Mouse (Mus musculus): Measurements from ENCODE around the gene Hadhb.

DNA sequence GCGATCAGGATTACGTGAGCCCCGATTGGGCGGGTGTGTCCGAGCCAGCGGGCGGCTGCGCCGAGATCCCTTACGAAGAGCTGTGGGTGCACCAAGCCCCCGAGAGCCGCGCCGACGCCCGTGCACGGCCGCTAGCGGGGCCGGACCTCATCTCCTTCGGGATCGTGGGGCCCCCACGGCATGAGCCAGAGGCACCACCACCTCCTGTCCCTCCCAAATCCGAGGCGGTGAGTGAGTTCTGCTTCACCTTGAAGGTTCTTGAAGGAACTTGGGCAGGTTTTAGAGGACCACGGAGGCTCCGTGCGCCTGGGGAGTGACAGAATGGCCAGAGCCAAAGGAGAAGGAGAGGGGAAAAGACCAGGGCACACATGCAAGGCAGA, 40.3 kb upstream of the Hadhb start:
- TF ChIP-seq CTCF (IDR thresholded peaks at IDR 0.05; ENCODE audit: borderline replicate concordance, insufficient read depth, low read length) (no peak), POLR2A (IDR thresholded peaks at IDR 0.05; ENCODE audit: low read depth, low read length) (no peak)

Measured in embryonic fibroblast, embryonic 13.5 days (primary cell).